Mouse (Mus musculus) layer of hippocampus, adult 11-12 months (tissue): ENCODE measurements around the gene Lzic.

Experiments
- DNase-seq: peaks from one replicate; pipeline ENCODE4 v3.0.0; 2022; ENCODE audit warnings: low spot score

Gene Lzic

GRCm38 (mm10) chr4:149477078-149477477 lies 8.0 kb upstream of the Lzic start, which contains the start of gene Tmem274:
TSS of gene Tmem274 (plus strand) at chr4:149477378.
- no peak for DNase-seq

- no peak for DNase-seq
Measured at GRCm38 (mm10) chr4:149484566-149484965, 463 bp upstream of the Lzic start.

GRCm38 (mm10) chr4:149485825-149486206 lies 787 bp downstream of the Lzic start:
- no peak for DNase-seq

GRCm38 (mm10) chr4:149487729-149488128 lies 2.7 kb downstream of the Lzic start:
- no peak for DNase-seq

GRCm38 (mm10) chr4:149489415-149490240 lies 4.6 kb downstream of the Lzic start:
- no peak for DNase-seq

- DNase-seq: no peak
Measured at GRCm38 (mm10) chr4:149491151-149491550, 6.1 kb downstream of the Lzic start.

GRCm38 (mm10) chr4:149496612-149497011 lies 11.6 kb downstream of the Lzic start:
- peak; percentile 38 for DNase-seq

GRCm38 (mm10) chr4:149498901-149499300 lies 13.9 kb downstream of the Lzic start:
- no peak for DNase-seq

GRCm38 (mm10) chr4:149499790-149500189 lies 14.8 kb downstream of the Lzic start:
- no peak for DNase-seq

- no peak for DNase-seq
Measured at GRCm38 (mm10) chr4:149504363-149504762, 19.3 kb downstream of the Lzic start.

GRCm38 (mm10) chr4:149504858-149505257 lies 19.8 kb downstream of the Lzic start:
- DNase-seq: no peak

GRCm38 (mm10) chr4:149505261-149505967 lies 20.4 kb downstream of the Lzic start:
- DNase-seq: no peak

- DNase-seq: no peak
Measured at GRCm38 (mm10) chr4:149506904-149507303, 21.9 kb downstream of the Lzic start.

GRCm38 (mm10) chr4:149511221-149511646 lies 26.2 kb downstream of the Lzic start:
- DNase-seq: no peak

- DNase-seq: no peak
Measured at GRCm38 (mm10) chr4:149512072-149512471, 27.0 kb downstream of the Lzic start.

GRCm38 (mm10) chr4:149515706-149516105 lies 30.7 kb downstream of the Lzic start:
- DNase-seq: no peak

GRCm38 (mm10) chr4:149517868-149518340 lies 32.9 kb downstream of the Lzic start, which contains the start of gene Ctnnbip1:
TSS of gene Ctnnbip1 (plus strand) at chr4:149518236.
- peak; percentile 96 for DNase-seq

- DNase-seq: no peak
Measured at GRCm38 (mm10) chr4:149518351-149519220, 33.6 kb downstream of the Lzic start.

GRCm38 (mm10) chr4:149521258-149521657 lies 36.2 kb downstream of the Lzic start:
- no peak for DNase-seq

GRCm38 (mm10) chr4:149523961-149524360 lies 38.9 kb downstream of the Lzic start:
- no peak for DNase-seq

GRCm38 (mm10) chr4:149525170-149525569 lies 40.1 kb downstream of the Lzic start:
- DNase-seq: no peak

- no peak for DNase-seq
Measured at GRCm38 (mm10) chr4:149525811-149526210, 40.8 kb downstream of the Lzic start.
